Mouse (Mus musculus) liver, embryonic 18 days (tissue): ENCODE results near the gene H2afv. TPM values are rescaled to one million over a fixed set of nuclear protein-coding genes. Genes with fewer than 3 reads are reported as not detected.

Source experiments
- polyA plus RNA-seq: library from polyadenylated mRNA; depleted of rRNA; stranded (reverse); fragments of >200 nt; gene quantifications from 2 replicates; pipeline ENCODE4 v1.2.3, GENCODE M21; 2012; rRNA removed

The H2afv gene
- 57.5 and 58.3 TPM in 2 replicates for polyA plus RNA-seq

GRCm38 (mm10) chr11:6444077-6444853 lies at the start of gene H2afv:
Gene H2afv (minus strand): TSS chr11:6444443.

DNA sequence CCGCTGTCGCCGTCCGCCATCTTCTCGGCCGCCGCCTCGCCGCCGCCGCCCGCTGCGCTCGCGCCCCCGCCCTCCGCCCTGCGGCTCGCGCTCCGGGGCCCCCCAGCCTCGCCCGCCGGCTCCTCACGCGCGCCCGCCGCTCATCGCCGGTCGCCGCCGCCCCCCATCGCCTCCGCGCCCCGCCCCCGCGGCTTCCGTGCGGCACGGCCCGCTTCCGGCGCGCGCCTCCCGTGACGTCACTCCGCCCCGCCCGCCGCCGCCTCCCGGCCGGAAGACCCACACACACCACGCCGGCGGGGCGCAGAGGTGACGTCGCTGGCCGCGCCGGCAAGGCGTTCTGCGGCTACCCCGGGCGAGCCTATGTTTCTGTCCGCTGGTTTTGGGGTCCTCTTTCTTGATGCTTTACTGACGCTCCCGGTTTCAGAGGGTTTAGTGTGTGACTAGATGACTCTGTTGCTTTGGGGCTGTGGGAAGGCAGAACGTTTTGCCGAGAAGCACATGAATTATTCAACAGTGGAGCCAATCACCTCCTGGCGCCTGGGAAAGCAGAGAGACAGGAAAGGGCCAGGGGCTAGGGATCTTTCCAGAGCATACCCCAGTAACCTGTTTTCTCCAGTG lies 31.7 kb upstream of the H2afv start, which contains the start of gene Purb:
Gene Purb (minus strand): TSS at position 51 of the 618 bp plus-strand sequence.

GRCm38 (mm10) chr11:6414751-6415550 lies 29.3 kb downstream of the H2afv start, which contains the start of gene Ppia:
Gene Ppia (plus strand): TSS chr11:6415443.

DNA sequence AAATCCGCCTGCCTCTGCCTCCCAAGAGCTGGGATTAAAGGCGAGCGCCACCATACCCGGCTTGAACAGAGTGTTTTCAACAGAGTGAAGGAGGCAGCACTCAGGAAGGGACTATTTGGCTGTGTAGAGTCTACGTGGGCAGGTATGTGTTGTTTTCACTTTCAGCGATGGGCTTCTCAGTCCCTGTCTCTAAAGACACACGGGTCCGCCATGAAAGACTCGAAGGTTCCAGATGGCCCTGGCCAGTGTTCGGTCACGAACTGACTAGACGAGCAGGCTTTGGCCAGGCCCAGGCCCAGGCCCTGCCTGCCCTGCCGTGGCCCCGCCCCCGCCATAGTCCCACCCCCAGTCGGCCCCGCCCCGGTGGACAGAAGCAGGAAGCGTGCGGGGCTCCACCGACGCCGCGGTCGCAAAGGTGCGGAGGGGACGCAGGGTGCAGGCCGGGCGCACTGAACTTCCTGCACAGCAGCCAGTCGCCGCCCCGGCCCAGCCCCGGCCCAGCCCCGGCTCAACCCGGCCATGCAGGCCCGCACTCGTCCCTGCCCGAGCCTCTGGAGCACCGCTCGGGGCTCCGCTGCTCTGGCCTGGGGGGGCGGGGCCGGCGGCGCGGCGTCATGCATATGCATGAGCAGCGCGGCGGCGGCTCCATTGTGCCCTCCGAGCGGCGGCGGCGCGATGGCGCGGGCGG lies 55.4 kb downstream of the H2afv start, which contains the start of gene Zmiz2:
Gene Zmiz2 (plus strand): TSS at position 349 of the 688 bp plus-strand sequence.

Other genes with a start within 250 kb of the H2afv start
- gene A730071L15Rik, start 244.4 kb downstream of the H2afv start, polyA plus RNA-seq: 0.08 and 0.10 TPM in 2 replicates
- gene Nudcd3, start 244.0 kb downstream of the H2afv start, polyA plus RNA-seq: 9.7 and 10.7 TPM in 2 replicates
- gene Npc1l1, start 214.3 kb downstream of the H2afv start, polyA plus RNA-seq: 0.02 and 0.05 TPM in 2 replicates
- 24.9 and 26.7 TPM in 2 replicates for gene Ddx56, start 176.7 kb downstream of the H2afv start, polyA plus RNA-seq
- gene Tmed4, start 169.6 kb downstream of the H2afv start, polyA plus RNA-seq: 63.3 and 69.6 TPM in 2 replicates
- 28.2 and 33.8 TPM in 2 replicates for gene Ogdh, start 152.8 kb downstream of the H2afv start, polyA plus RNA-seq
- 3.6 and 4.6 TPM in 2 replicates for gene Zmiz2, start 55.4 kb downstream of the H2afv start, polyA plus RNA-seq
- 1,736 and 1,766 TPM in 2 replicates for gene Ppia, start 29.0 kb downstream of the H2afv start, polyA plus RNA-seq
- gene Purb, start 31.5 kb upstream of the H2afv start, polyA plus RNA-seq: 4.2 and 4.3 TPM in 2 replicates
- gene Myo1g, start 76.5 kb upstream of the H2afv start, polyA plus RNA-seq: 11.2 and 15.7 TPM in 2 replicates
- 30.0 and 31.7 TPM in 2 replicates for gene Ccm2, start 102.4 kb upstream of the H2afv start, polyA plus RNA-seq
- gene Nacad, start 161.6 kb upstream of the H2afv start, polyA plus RNA-seq: 0.67 and 0.74 TPM in 2 replicates
- gene Tbrg4, start 181.6 kb upstream of the H2afv start, polyA plus RNA-seq: 37.3 and 45.5 TPM in 2 replicates
- gene Wap, start 194.2 kb upstream of the H2afv start, polyA plus RNA-seq: not detected in 2 replicates
- 0.08 and 0.23 TPM in 2 replicates for gene Ramp3, start 214.1 kb upstream of the H2afv start, polyA plus RNA-seq